Mouse (Mus musculus) kidney, embryonic 14.5 days (tissue): ENCODE results near the gene Etv6. TPM values are rescaled to one million over a fixed set of nuclear protein-coding genes. Genes with fewer than 3 reads are reported as not detected.

Experiments
- ATAC-seq: fragments of 200-750 bp; cut with Nextera tagmentation; 2 replicates; pipeline ENCODE4 v1.8.0; 2017; ENCODE audit warnings: moderate number of reproducible peaks, mild to moderate bottlenecking, moderate TSS enrichment, moderate library complexity; ENCODE audit not compliant: low FRiP score, low TSS enrichment
- H3K27ac ChIP-seq: fragments of 300-500 bp; sonication (generic); 2 replicates; pipeline ENCODE4 v1.5.1; 2014; ENCODE audit warnings: low read depth, mild to moderate bottlenecking, low read length, moderate library complexity, mixed read lengths
- H3K27me3 ChIP-seq: fragments of 300-500 bp; sonication (generic); 2 replicates; pipeline ENCODE4 v1.6.1; 2014; ENCODE audit warnings: mild to moderate bottlenecking, low read length; ENCODE audit not compliant: control insufficient read depth, insufficient read depth
- H3K36me3 ChIP-seq: fragments of 300-500 bp; sonication (generic); 2 replicates; pipeline ENCODE4 v1.6.1; 2014; ENCODE audit warnings: low read length, mixed read lengths; ENCODE audit not compliant: control insufficient read depth, insufficient read depth
- H3K4me1 ChIP-seq: fragments of 300-500 bp; sonication (generic); 2 replicates; pipeline ENCODE4 v1.6.1; 2014; ENCODE audit warnings: low read length, mixed read lengths; ENCODE audit not compliant: control insufficient read depth, insufficient read depth
- H3K4me2 ChIP-seq: fragments of 300-500 bp; sonication (generic); replicated peaks from 2 replicates; pipeline ENCODE4 v1.6.1; 2014; ENCODE audit warnings: low read depth, mild to moderate bottlenecking, low read length
- H3K4me3 ChIP-seq: fragments of 300-500 bp; sonication (generic); 2 replicates; pipeline ENCODE4 v1.5.1; 2014; ENCODE audit warnings: mild to moderate bottlenecking, low read length
- H3K9ac ChIP-seq: fragments of 300-500 bp; sonication (generic); 2 replicates; pipeline ENCODE4 v1.6.1; 2014; ENCODE audit warnings: low read depth, mild to moderate bottlenecking, low read length, moderate library complexity
- H3K9me3 ChIP-seq: fragments of 300-500 bp; sonication (generic); 2 replicates; pipeline ENCODE4 v1.6.1; 2016; ENCODE audit warnings: low read length; ENCODE audit not compliant: control insufficient read depth
- WGBS: fragments of 180-500 bp; shearing (Covaris S2); extraction: QIAGEN DNeasy Blood & Tissue Kit; methylation state at CpG from one replicate; pipeline ENCODE4 v1.1.7; 2014; 5-methylcytosine and 5-hydroxymethylcytosine counted together
- polyA plus RNA-seq: library from polyadenylated mRNA; unstranded; fragments of >200 nt; fragmentation: Nextera tagmentation; extraction: Ambion mirVana; gene quantifications from 2 replicates; pipeline ENCODE4 v1.2.1, GENCODE M21; 2014

Etv6 gene
- polyA plus RNA-seq, 1 experiment from 2014 or later, result 18.1 TPM

DNA sequence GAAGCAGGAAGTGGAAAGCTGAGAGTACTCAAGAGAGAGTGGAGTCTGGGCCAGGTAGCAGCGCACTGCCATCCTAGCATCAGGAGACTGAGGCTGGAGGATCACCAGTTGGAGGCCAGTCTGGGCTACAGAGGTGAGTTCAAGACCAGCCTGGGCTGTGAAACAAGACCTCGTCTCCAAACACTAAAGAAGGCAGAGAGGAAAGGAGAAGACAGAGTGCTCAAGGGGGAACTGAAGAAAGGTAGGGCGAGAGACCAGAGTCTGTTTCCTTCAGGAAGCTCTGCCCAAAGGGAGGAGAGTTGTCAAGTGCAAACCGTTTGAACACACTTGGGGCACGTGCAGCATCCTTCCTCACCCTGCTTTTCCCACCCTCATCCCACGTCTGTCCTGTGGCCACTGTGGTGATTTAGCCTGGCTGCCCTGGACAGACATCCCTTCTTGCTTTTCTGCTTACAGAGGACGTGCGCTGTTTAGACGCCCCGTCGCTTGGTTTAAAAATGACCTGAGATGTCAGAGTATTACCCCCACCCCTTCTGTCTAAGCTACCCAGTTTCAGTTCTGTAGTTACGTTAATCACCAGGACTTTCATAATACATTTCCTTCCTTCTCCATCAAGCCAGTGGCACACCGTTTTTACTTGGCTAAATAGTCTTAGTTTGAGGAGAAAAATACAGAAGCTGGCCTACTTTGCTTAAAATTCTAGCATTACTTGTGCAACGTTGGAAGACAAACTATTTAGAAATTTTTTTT, 79.9 kb downstream of the Etv6 start:
- H3K4me2 ChIP-seq, result no peak overlapping the region
- ATAC-seq, result no peak
- H3K27me3 ChIP-seq, result no peaks in the 10 kb centered on the region
- H3K9me3 ChIP-seq, result no peaks in the 10 kb centered on the region
- H3K36me3 ChIP-seq, result no peaks in the 10 kb centered on the region
- WGBS, result 86% methylated on average over 14 of the region's 14 CpGs
- no peak overlapping the region for H3K27ac ChIP-seq
- H3K4me3 ChIP-seq, result no peak overlapping the region
- peaks cover 3% of the 10 kb centered on the region; the same call in 1 of the 2 replicates for H3K4me1 ChIP-seq
- H3K9ac ChIP-seq, result no peak overlapping the region

DNA sequence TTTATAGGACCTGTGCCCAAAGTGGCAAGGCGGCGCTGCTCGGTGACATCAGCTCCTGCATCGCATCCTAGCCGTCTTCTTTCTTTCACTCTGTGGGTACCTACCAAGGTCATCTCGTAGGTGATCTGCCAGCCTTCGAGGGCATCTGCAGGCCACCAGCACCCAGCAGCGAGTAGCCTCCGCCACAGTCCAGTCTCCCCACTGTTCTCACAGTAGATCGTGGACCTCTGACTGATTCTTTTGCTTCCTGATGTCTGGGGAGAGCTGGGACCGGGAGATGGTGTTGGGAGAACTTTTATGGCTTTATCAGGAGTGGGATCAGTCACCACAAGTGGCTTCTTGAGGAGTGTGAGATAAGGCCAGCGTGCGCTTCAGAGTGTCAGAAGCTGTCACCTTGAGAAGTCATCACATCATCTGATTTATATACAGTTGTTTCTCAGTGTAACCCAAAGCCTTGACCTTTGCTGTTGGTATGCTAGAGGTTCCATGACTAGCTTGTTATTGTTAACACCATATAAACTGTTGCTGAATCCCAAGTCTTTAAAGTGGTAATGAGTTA, 82.0 kb downstream of the Etv6 start:
- Histone ChIP-seq H3K4me2 (no peak overlapping the region), H3K4me1 (peaks cover 3% of the 10 kb centered on the region; the same call in 1 of the 2 replicates), H3K36me3 (no peaks in the 10 kb centered on the region), H3K9me3 (no peaks in the 10 kb centered on the region), H3K4me3 (no peak overlapping the region), H3K27me3 (no peaks in the 10 kb centered on the region), H3K9ac (no peak overlapping the region), H3K27ac (no peak overlapping the region)
- WGBS, result 67% methylated on average over 13 of the region's 13 CpGs
- ATAC-seq, result no peak

DNA sequence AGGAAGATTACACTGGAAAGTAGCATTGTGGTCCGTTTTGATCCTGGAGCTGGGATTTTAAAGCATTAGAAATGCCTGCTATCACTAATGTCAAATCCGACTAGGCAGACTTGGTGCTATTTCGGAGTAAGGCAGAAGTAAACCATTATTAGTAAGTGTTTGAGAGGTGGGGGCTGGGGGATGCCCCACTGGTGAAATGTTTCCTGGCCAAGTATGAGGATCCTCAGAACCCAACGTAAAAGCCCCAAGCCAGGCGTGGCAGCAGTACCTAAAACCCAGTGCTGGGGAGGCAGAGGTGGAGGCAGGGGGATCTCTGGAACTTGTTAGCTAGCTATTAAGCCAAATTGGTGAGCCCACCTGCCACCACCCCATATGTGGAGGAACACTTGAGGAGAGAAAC, 83.0 kb downstream of the Etv6 start:
- H3K27ac ChIP-seq, result no peak overlapping the region
- H3K4me3 ChIP-seq, result no peak overlapping the region
- no peak for ATAC-seq
- peaks cover 3% of the 10 kb centered on the region; the same call in 1 of the 2 replicates for H3K4me1 ChIP-seq
- no peak overlapping the region for H3K9ac ChIP-seq
- no peaks in the 10 kb centered on the region for H3K36me3 ChIP-seq
- no peak overlapping the region for H3K4me2 ChIP-seq
- no peaks in the 10 kb centered on the region for H3K27me3 ChIP-seq
- no peaks in the 10 kb centered on the region for H3K9me3 ChIP-seq
- 75% methylated on average over 5 of the region's 5 CpGs for WGBS

GRCm38 (mm10) chr6:134119136-134119535, 83.6 kb downstream of the Etv6 start:
- Histone ChIP-seq H3K4me3 (no peak overlapping the region), H3K9ac (no peak overlapping the region), H3K27ac (no peak overlapping the region), H3K27me3 (no peaks in the 10 kb centered on the region), H3K36me3 (no peaks in the 10 kb centered on the region), H3K4me2 (no peak overlapping the region), H3K9me3 (no peaks in the 10 kb centered on the region), H3K4me1 (peaks cover 3% of the 10 kb centered on the region; the same call in 1 of the 2 replicates)
- WGBS, result 14% methylated on average over 4 of the region's 4 CpGs
- peak; percentile 58; the same call in 1 of the 2 replicates for ATAC-seq

GRCm38 (mm10) chr6:134120227-134120626, 84.7 kb downstream of the Etv6 start:
- 84% methylated on average over 4 of the region's 4 CpGs for WGBS
- no peaks in the 10 kb centered on the region for H3K36me3 ChIP-seq
- H3K9ac ChIP-seq, result no peak overlapping the region
- H3K4me2 ChIP-seq, result no peak overlapping the region
- no peaks in the 10 kb centered on the region for H3K9me3 ChIP-seq
- no peak for ATAC-seq
- peaks cover 3% of the 10 kb centered on the region; the same call in 1 of the 2 replicates for H3K4me1 ChIP-seq
- H3K27ac ChIP-seq, result no peak overlapping the region; the same call in 1 of the 2 replicates
- H3K4me3 ChIP-seq, result no peak overlapping the region
- no peaks in the 10 kb centered on the region for H3K27me3 ChIP-seq

GRCm38 (mm10) chr6:134120712-134121111, 85.2 kb downstream of the Etv6 start:
- 75% methylated on average over 12 of the region's 12 CpGs for WGBS
- Histone ChIP-seq H3K27me3 (no peaks in the 10 kb centered on the region), H3K4me2 (no peak overlapping the region), H3K4me1 (peaks cover 3% of the 10 kb centered on the region; the same call in 1 of the 2 replicates), H3K4me3 (no peak overlapping the region), H3K27ac (no peak overlapping the region), H3K36me3 (no peaks in the 10 kb centered on the region), H3K9ac (no peak overlapping the region), H3K9me3 (no peaks in the 10 kb centered on the region)
- no peak for ATAC-seq

GRCm38 (mm10) chr6:134122945-134123344, 87.4 kb downstream of the Etv6 start:
- H3K9ac ChIP-seq, result no peak overlapping the region
- no peaks in the 10 kb centered on the region for H3K36me3 ChIP-seq
- WGBS, result 95% methylated on average over 5 of the region's 5 CpGs
- no peak overlapping the region for H3K4me2 ChIP-seq
- no peak overlapping the region for H3K4me3 ChIP-seq
- H3K27ac ChIP-seq, result no peak overlapping the region
- no peak for ATAC-seq
- H3K4me1 ChIP-seq, result peaks cover 3% of the 10 kb centered on the region; the same call in 1 of the 2 replicates
- no peaks in the 10 kb centered on the region for H3K27me3 ChIP-seq
- no peaks in the 10 kb centered on the region for H3K9me3 ChIP-seq

DNA sequence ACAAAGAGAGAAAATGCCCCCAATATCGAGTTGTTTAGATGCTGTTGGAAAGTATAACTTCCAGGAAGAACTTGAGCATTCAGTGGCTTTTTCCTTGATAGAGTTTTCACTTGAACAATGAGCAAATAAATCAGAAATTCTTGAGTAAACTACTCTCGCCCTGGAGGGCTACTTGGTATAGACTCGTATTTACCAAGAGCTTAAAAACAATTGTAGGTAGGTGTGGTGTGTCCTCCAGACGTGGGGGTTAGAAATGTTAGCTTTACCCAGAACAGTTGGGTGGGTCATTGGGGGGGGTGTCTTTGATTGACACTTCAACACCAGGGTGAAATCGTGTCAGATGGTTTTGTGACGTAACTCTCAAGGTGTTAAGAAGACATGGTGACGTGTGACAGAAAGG, 88.0 kb downstream of the Etv6 start:
- Histone ChIP-seq H3K27ac (no peak overlapping the region), H3K4me1 (peaks cover 3% of the 10 kb centered on the region; the same call in 1 of the 2 replicates), H3K9ac (no peak overlapping the region), H3K36me3 (no peaks in the 10 kb centered on the region), H3K4me2 (no peak overlapping the region), H3K27me3 (no peaks in the 10 kb centered on the region), H3K4me3 (no peak overlapping the region), H3K9me3 (no peaks in the 10 kb centered on the region)
- ATAC-seq, result no peak
- 85% methylated on average over 7 of the region's 7 CpGs for WGBS

- Histone ChIP-seq H3K4me1 (peaks cover 1% of the 10 kb centered on the region; the same call in 1 of the 2 replicates), H3K27me3 (no peaks in the 10 kb centered on the region), H3K27ac (no peak overlapping the region), H3K36me3 (no peaks in the 10 kb centered on the region), H3K4me2 (no peak overlapping the region), H3K9me3 (no peaks in the 10 kb centered on the region), H3K4me3 (no peak overlapping the region), H3K9ac (no peak overlapping the region)
- 91% methylated on average over 10 of the region's 10 CpGs for WGBS
- no peak for ATAC-seq
Measured at GRCm38 (mm10) chr6:134124256-134124655, 88.8 kb downstream of the Etv6 start.
